Comparison of ENCODE assay signal across 18 mouse cellular contexts in the genomic region with DNA sequence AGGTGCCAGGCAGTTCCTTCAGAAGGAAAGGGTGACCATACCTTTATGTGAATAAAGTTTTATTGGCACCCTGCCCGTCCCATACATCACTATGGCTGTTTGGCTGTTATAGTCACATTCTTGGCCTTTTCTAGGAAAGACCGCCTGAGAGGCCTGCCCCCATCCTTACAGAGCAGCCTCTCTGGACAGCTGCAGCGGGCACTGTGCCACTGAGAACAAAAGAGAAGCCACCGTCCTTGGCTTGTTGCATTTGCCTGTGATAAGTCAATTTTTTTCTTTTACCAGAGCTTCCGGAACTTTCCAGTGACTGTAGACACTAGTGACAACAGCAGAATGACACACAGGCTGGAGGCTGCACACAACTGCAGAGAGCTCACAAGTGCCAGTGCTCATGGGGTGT. TPM values are rescaled to one million over a fixed set of nuclear protein-coding genes. Genes with fewer than 3 reads are reported as not detected.
DNase-seq lines count a peak whose midpoint lies in the region; ATAC-seq lines count a peak whose summit lies in the region.
"Had no signal": no experiment of that assay in that cellular context is flagged by ENCODE, and none has a peak within 500 bp of the region (broad histone marks: within the 10 kb centered on the region; RNA-seq: fewer than 3 reads in every experiment).

No protein-coding gene starts in this region.

- DNase-seq in neural tube, embryonic 10.5 days (ENCODE audit: extremely low spot score, low spot score), result no peak
- DNase-seq in adrenal gland, postnatal 36 days, result peak; percentile 78 to 79
- DNase-seq in testis, postnatal 14 days (ENCODE audit: low spot score), result peak; percentile 75
- DNase-seq: cerebellum, adult 18-20 months; lung, adult 18-20 months; lung, postnatal 4 days; thymus, adult 2 months had no signal

- no peak overlapping the region for H3K4me2 ChIP-seq in hindbrain, embryonic 13.5 days
- no peak overlapping the region for H3K4me2 ChIP-seq in hindbrain, embryonic 12.5 days (replicated peaks)
- H3K4me2 ChIP-seq in neural tube, embryonic 13.5 days, result no peak overlapping the region
- H3K4me2 ChIP-seq: intestine, embryonic 15.5 days; midbrain, embryonic 15.5 days had no signal

- H3K9ac ChIP-seq in hindbrain, embryonic 13.5 days, result no peak overlapping the region
- no peak overlapping the region; the same call in 1 of the 2 replicates for H3K9ac ChIP-seq in hindbrain, embryonic 12.5 days
- H3K9ac ChIP-seq in neural tube, embryonic 13.5 days, result no peak overlapping the region
- H3K9ac ChIP-seq: intestine, embryonic 15.5 days; midbrain, embryonic 15.5 days had no signal

- H3K27me3 ChIP-seq in hindbrain, embryonic 13.5 days, result no peaks in the 10 kb centered on the region
- H3K27me3 ChIP-seq in hindbrain, embryonic 12.5 days, result 0 out of 2 replicates have a peak, but pooled peaks cover 3% of the 10 kb centered on the region
- no peaks in the 10 kb centered on the region for H3K27me3 ChIP-seq in neural tube, embryonic 13.5 days
- H3K27me3 ChIP-seq: intestine, embryonic 15.5 days; midbrain, embryonic 15.5 days; Patski had no signal

- ATAC-seq in hindbrain, embryonic 13.5 days (ENCODE audit: low FRiP score), result no peak
- ATAC-seq in hindbrain, embryonic 12.5 days (ENCODE audit: low FRiP score), result no peak
- no peak for ATAC-seq in neural tube, embryonic 13.5 days (ENCODE audit: low read depth)
- no peak for ATAC-seq in megakaryocyte progenitor cell, adult 5-6 weeks (replicated peaks; ENCODE audit: poor library complexity)
- ATAC-seq: activated CD4-positive, CD25-positive, alpha-beta regulatory T cell, adult 4 months; forebrain, embryonic 16.5 days; intestine, embryonic 15.5 days; midbrain, embryonic 15.5 days; Patski had no signal

- H3K36me3 ChIP-seq in hindbrain, embryonic 13.5 days, result no peaks in the 10 kb centered on the region
- H3K36me3 ChIP-seq in hindbrain, embryonic 12.5 days, result 0 out of 2 replicates have a peak, but pooled peaks cover 5% of the 10 kb centered on the region
- no peaks in the 10 kb centered on the region for H3K36me3 ChIP-seq in neural tube, embryonic 13.5 days
- H3K36me3 ChIP-seq: intestine, embryonic 15.5 days; midbrain, embryonic 15.5 days had no signal

- no peak overlapping the region for H3K4me3 ChIP-seq in hindbrain, embryonic 13.5 days
- no peak overlapping the region for H3K4me3 ChIP-seq in hindbrain, embryonic 12.5 days
- no peak overlapping the region for H3K4me3 ChIP-seq in neural tube, embryonic 13.5 days
- H3K4me3 ChIP-seq: erythroblast, embryonic 14.5 days; intestine, embryonic 15.5 days; midbrain, embryonic 15.5 days had no signal

- no peaks in the 10 kb centered on the region for H3K9me3 ChIP-seq in hindbrain, embryonic 13.5 days
- H3K9me3 ChIP-seq in hindbrain, embryonic 12.5 days (replicated peaks), result no peaks in the 10 kb centered on the region
- H3K9me3 ChIP-seq in neural tube, embryonic 13.5 days, result no peaks in the 10 kb centered on the region
- H3K9me3 ChIP-seq: intestine, embryonic 15.5 days; midbrain, embryonic 15.5 days had no signal

- WGBS in hindbrain, embryonic 13.5 days, result 61% methylated on average over 5 of the region's 5 CpGs
- 74% methylated on average over 5 of the region's 5 CpGs for WGBS in hindbrain, embryonic 12.5 days
- WGBS in neural tube, embryonic 13.5 days, result 55% methylated on average over 5 of the region's 5 CpGs

- H3K27ac ChIP-seq in hindbrain, embryonic 13.5 days, result peak overlapping the region; percentile 55
- H3K27ac ChIP-seq in hindbrain, embryonic 12.5 days, result no peak overlapping the region
- peak overlapping the region; percentile 59; the same call in 1 of the 2 replicates for H3K27ac ChIP-seq in neural tube, embryonic 13.5 days (replicated peaks)
- H3K27ac ChIP-seq: intestine, embryonic 15.5 days; midbrain, embryonic 15.5 days had no signal

- H3K4me1 ChIP-seq in hindbrain, embryonic 13.5 days (replicated peaks), result peaks cover 22% of the 10 kb centered on the region
- peaks cover 12% of the 10 kb centered on the region for H3K4me1 ChIP-seq in hindbrain, embryonic 12.5 days
- peaks cover 27% of the 10 kb centered on the region for H3K4me1 ChIP-seq in neural tube, embryonic 13.5 days (replicated peaks)

RNA-seq across cellular contexts. Expression of a gene that starts 25.9 kb away (rescaled TPM):
- polyA plus RNA-seq in hindbrain, embryonic 13.5 days (2015; fragmentation: Nextera tagmentation; extraction: Ambion mirVana), result 5.6 and 8.0 TPM in 2 replicates
- polyA plus RNA-seq in hindbrain, embryonic 12.5 days (2016; fragmentation: Nextera tagmentation; extraction: Ambion mirVana), result 8.7 and 10.2 TPM in 2 replicates
- 4.6 and 5.2 TPM in 2 replicates for polyA plus RNA-seq in neural tube, embryonic 13.5 days (2015; fragmentation: Nextera tagmentation; extraction: Ambion mirVana)
- 1 to 10 TPM; 4.4 to 5.3 TPM for total RNA-seq in adrenal gland, postnatal 36 days (2021)
- 6.4 and 8.8 TPM in 2 replicates for total RNA-seq in megakaryocyte progenitor cell, adult 5-6 weeks (2015)
- 4.8 and 5.0 TPM in 2 replicates for total RNA-seq in megakaryocyte progenitor cell, adult 5-6 weeks (2017)

RNA-seq across cellular contexts. Expression of a gene that starts 34.9 kb away (rescaled TPM):
- polyA plus RNA-seq in hindbrain, embryonic 13.5 days (2015; fragmentation: Nextera tagmentation; extraction: Ambion mirVana), result 1.0 TPM in 2 replicates
- 1.3 and 1.7 TPM in 2 replicates for polyA plus RNA-seq in hindbrain, embryonic 12.5 days (2016; fragmentation: Nextera tagmentation; extraction: Ambion mirVana)
- 0.95 and 1.1 TPM in 2 replicates for polyA plus RNA-seq in neural tube, embryonic 13.5 days (2015; fragmentation: Nextera tagmentation; extraction: Ambion mirVana)
- total RNA-seq in adrenal gland, postnatal 36 days (2021), result under 1 TPM; 0.26 to 0.60 TPM
- total RNA-seq in megakaryocyte progenitor cell, adult 5-6 weeks (2015), result 2.0 and 3.2 TPM in 2 replicates
- 0.92 and 1.6 TPM in 2 replicates for total RNA-seq in megakaryocyte progenitor cell, adult 5-6 weeks (2017)
- total RNA-seq: common myeloid progenitor, adult 5-6 weeks had no signal

RNA-seq across cellular contexts. Expression of a gene that starts 40.4 kb away (rescaled TPM):
- 67.1 and 68.7 TPM in 2 replicates for polyA plus RNA-seq in hindbrain, embryonic 13.5 days (2015; fragmentation: Nextera tagmentation; extraction: Ambion mirVana)
- 46.8 and 47.6 TPM in 2 replicates for polyA plus RNA-seq in hindbrain, embryonic 12.5 days (2016; fragmentation: Nextera tagmentation; extraction: Ambion mirVana)
- polyA plus RNA-seq in neural tube, embryonic 13.5 days (2015; fragmentation: Nextera tagmentation; extraction: Ambion mirVana), result 61.5 and 64.6 TPM in 2 replicates
- 10 to 100 TPM; 31.5 to 32.5 TPM for total RNA-seq in adrenal gland, postnatal 36 days (2021)
- total RNA-seq in megakaryocyte progenitor cell, adult 5-6 weeks (2015), result 11.2 and 11.7 TPM in 2 replicates
- total RNA-seq in megakaryocyte progenitor cell, adult 5-6 weeks (2017), result 19.2 and 20.4 TPM in 2 replicates

RNA-seq across cellular contexts. Expression of a gene that starts 47.6 kb away (rescaled TPM):
- 0.78 and 1.5 TPM in 2 replicates for polyA plus RNA-seq in hindbrain, embryonic 13.5 days (2015; fragmentation: Nextera tagmentation; extraction: Ambion mirVana)
- 3.9 and 5.1 TPM in 2 replicates for polyA plus RNA-seq in hindbrain, embryonic 12.5 days (2016; fragmentation: Nextera tagmentation; extraction: Ambion mirVana)
- 1.1 and 1.7 TPM in 2 replicates for polyA plus RNA-seq in neural tube, embryonic 13.5 days (2015; fragmentation: Nextera tagmentation; extraction: Ambion mirVana)
- 1 to 10 TPM; 3.8 to 5.4 TPM for total RNA-seq in adrenal gland, postnatal 36 days (2021)
- total RNA-seq in megakaryocyte progenitor cell, adult 5-6 weeks (2015), result not detected in 2 replicates
- not detected in 2 replicates for total RNA-seq in megakaryocyte progenitor cell, adult 5-6 weeks (2017)
- total RNA-seq: common myeloid progenitor, adult 5-6 weeks had no signal
- polyA plus RNA-seq: activated CD4-positive, CD25-positive, alpha-beta regulatory T cell, adult 4 months had no signal
